Mouse (Mus musculus): Measurements from ENCODE around the gene Rnf4.

DNA sequence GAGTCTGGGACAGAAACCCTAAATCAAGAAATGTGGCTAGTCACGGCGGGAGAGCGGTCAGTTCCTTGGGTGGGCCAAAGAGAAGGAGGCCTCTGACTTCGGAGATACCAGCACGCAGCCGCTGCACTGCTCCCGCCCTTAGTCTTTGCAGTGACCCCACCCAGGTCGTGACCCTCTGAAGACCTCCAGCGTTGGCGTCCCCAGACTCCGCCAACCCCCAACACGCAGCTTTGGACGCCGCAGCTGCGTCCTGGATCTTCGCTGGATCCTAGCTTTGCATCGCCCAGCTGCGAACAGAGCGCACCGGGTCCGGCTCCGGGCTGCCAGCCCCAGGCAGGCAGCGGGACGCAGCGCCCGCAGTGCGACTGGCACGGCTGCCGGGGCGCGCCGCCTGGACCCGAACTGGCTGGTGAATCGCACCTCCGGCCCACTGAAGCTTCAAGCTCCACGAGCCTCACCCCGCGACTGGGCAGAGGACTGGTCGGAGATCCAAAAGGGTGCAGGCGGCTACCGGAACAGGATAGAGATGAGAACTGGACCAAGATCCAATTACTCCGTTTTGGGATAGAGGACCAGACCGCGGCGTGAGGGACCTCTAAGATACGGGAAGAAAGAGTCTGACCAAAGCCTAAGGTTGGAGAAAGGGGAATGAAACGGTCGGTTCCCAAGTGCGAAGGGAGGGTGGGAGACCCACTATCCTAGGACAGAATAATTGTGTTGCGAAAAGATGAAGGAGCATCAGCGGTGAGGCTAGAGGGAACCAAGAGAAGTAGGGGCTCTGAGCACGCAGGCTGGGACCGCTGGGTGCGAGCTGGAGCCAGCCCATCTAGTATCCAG lies 48.9 kb upstream of the Rnf4 start:
- TF ChIP-seq CTCF (IDR thresholded peaks at IDR 0.05; ENCODE audit: extremely low read depth, insufficient read length, insufficient replicate concordance, low read depth, low read length) (no peak), POLR2A (IDR thresholded peaks at IDR 0.05; ENCODE audit: low read depth, low read length) (no peak)
